Mouse (Mus musculus): ENCODE data around the gene Erbb4. TPM values are rescaled to one million over a fixed set of nuclear protein-coding genes. Genes with fewer than 3 reads are reported as not detected.
A peak's percentile ranks its signal among the peaks of the same experiment; 100 is the strongest.

Gene Erbb4
- total RNA-seq, 2 experiments from 2014 or later, result 26.5 to 28.0 TPM

GRCm38 (mm10) chr1:69024858-69025257 lies 83.0 kb downstream of the Erbb4 start:
- peak; percentile 5 for DNase-seq

- DNase-seq, result no peak
These were observed 84.5 kb downstream of the Erbb4 start for GRCm38 (mm10) chr1:69023157-69023925.

GRCm38 (mm10) chr1:69009800-69010505 lies 97.9 kb downstream of the Erbb4 start:
- DNase-seq, result no peak

- DNase-seq, result no peak
These were observed 106.5 kb downstream of the Erbb4 start for GRCm38 (mm10) chr1:69001371-69001770.

GRCm38 (mm10) chr1:68979251-68979650 lies 128.6 kb downstream of the Erbb4 start:
- DNase-seq, result no peak

- no peak for DNase-seq
These were observed 129.3 kb downstream of the Erbb4 start for GRCm38 (mm10) chr1:68978571-68978970.

GRCm38 (mm10) chr1:68973355-68974127 lies 134.3 kb downstream of the Erbb4 start:
- no peak for DNase-seq

GRCm38 (mm10) chr1:68964127-68964526 lies 143.7 kb downstream of the Erbb4 start:
- DNase-seq, result no peak

GRCm38 (mm10) chr1:68961365-68962116 lies 146.3 kb downstream of the Erbb4 start:
- no peak for DNase-seq

- DNase-seq, result no peak
These were observed 150.9 kb downstream of the Erbb4 start for GRCm38 (mm10) chr1:68956766-68957533.

- no peak for DNase-seq
These were observed 152.4 kb downstream of the Erbb4 start for GRCm38 (mm10) chr1:68955482-68955881.

- no peak for DNase-seq
These were observed 164.7 kb downstream of the Erbb4 start for GRCm38 (mm10) chr1:68943141-68943540.

- DNase-seq, result no peak
These were observed 173.1 kb downstream of the Erbb4 start for GRCm38 (mm10) chr1:68934804-68935203.

GRCm38 (mm10) chr1:68933330-68934065 lies 174.4 kb downstream of the Erbb4 start:
- no peak for DNase-seq

- no peak for DNase-seq
These were observed 190.0 kb downstream of the Erbb4 start for GRCm38 (mm10) chr1:68917828-68918227.

GRCm38 (mm10) chr1:68892041-68892440 lies 215.8 kb downstream of the Erbb4 start:
- DNase-seq, result no peak

- DNase-seq, result no peak
These were observed 221.0 kb downstream of the Erbb4 start for GRCm38 (mm10) chr1:68886823-68887222.

- DNase-seq, result no peak
These were observed 232.9 kb downstream of the Erbb4 start for GRCm38 (mm10) chr1:68874954-68875353.

- no peak for DNase-seq
These were observed 234.2 kb downstream of the Erbb4 start for GRCm38 (mm10) chr1:68873635-68874020.

GRCm38 (mm10) chr1:68872976-68873634 lies 234.8 kb downstream of the Erbb4 start:
- DNase-seq, result no peak
